Mouse (Mus musculus) MEL (cell line): Measurements from ENCODE around the gene Asap3.

Experiments used
- CTCF ChIP-seq, 3 experiments: IDR thresholded peaks in 2 of 3; conservative IDR thresholded peaks in 1 of 3; 2 replicates each; pipeline ENCODE4 v1.5.1; 2011 to 2012; ENCODE audit warnings: low read length in 3 of 3, low read depth in 2 of 3, mild to moderate bottlenecking in 2 of 3, improper control_type of control experiment in 1 of 3, inconsistent platforms in 1 of 3, mixed read lengths in 1 of 3, moderate library complexity in 1 of 3; ENCODE audit not compliant: control insufficient read depth in 1 of 3, insufficient read depth in 1 of 3, poor library complexity in 1 of 3, severe bottlenecking in 1 of 3
- ETS1 ChIP-seq: IDR thresholded peaks from 2 replicates; pipeline ENCODE4 v1.6.1; 2012; ENCODE audit warnings: low read depth, mild to moderate bottlenecking, inconsistent platforms, low read length, improper control_type of control experiment, moderate library complexity
- POLR2AphosphoS2 ChIP-seq: IDR thresholded peaks from 2 replicates; pipeline ENCODE4 v1.6.1; 2011; ENCODE audit warnings: low read length, improper control_type of control experiment

- TF ChIP-seq POLR2AphosphoS2 (no peak), ETS1 (no peak), CTCF (IDR thresholded peaks at IDR 0.05 in 2 of 3, conservative IDR thresholded peaks at IDR 0.05 in 1 of 3; ENCODE audit: control insufficient read depth in 1 of 3, insufficient read depth in 1 of 3, low read depth in 2 of 3, low read length in 3 of 3, poor library complexity in 1 of 3, severe bottlenecking in 1 of 3) (no peak)
These were observed 34.0 kb downstream of the Asap3 start for GRCm38 (mm10) chr4:136240123-136240522.
